In the genomic region with DNA sequence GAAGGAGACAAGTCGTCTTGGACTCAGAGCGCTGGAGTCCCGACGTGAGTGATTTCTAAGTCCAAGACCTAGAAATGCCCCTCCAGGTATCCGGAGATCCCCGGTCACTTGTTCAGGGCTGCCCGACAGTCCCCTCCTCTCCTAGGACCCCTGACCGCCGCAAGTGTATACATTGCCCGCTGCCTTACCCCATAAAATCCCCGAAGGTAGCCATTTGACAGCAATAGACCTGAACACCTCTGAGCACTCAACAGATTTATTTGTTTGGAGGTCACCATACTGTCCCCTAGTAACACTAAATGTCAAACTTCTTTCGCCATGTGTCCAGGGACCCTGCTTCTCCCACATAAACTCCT, we compare ENCODE assay signal across 7 mouse cellular contexts. TPM values are rescaled to one million over a fixed set of nuclear protein-coding genes. Genes with fewer than 3 reads are reported as not detected.
DNase-seq lines count a peak whose midpoint lies in the region; ATAC-seq and TF ChIP-seq lines count a peak whose summit lies in the region.

No protein-coding gene starts in this region.

- no peaks in the 10 kb centered on the region for H3K9me3 ChIP-seq in lung, embryonic 14.5 days (ENCODE audit: low read depth, low read length)
- H3K9me3 ChIP-seq in forebrain, embryonic 10.5 days = no peaks in the 10 kb centered on the region; the same call in 1 of the 2 replicates
- H3K9me3 ChIP-seq in limb, embryonic 12.5 days = no peaks in the 10 kb centered on the region

- H3K9ac ChIP-seq in lung, embryonic 14.5 days = no peak overlapping the region
- H3K9ac ChIP-seq in limb, embryonic 12.5 days (replicated peaks) = no peak overlapping the region

- H3K4me1 ChIP-seq in lung, embryonic 14.5 days (ENCODE audit: insufficient read depth) = no peaks in the 10 kb centered on the region
- no peaks in the 10 kb centered on the region for H3K4me1 ChIP-seq in forebrain, embryonic 10.5 days
- no peaks in the 10 kb centered on the region for H3K4me1 ChIP-seq in limb, embryonic 12.5 days (replicated peaks)
- H3K4me1 ChIP-seq in small intestine, adult 2 months (ENCODE audit: control insufficient read depth, insufficient read depth, insufficient read length, low read length) = no peaks in the 10 kb centered on the region

- no peak for ATAC-seq in lung, embryonic 14.5 days (ENCODE audit: insufficient read depth)
- ATAC-seq in limb, embryonic 12.5 days (ENCODE audit: insufficient number of reproducible peaks, insufficient read depth, low FRiP score, low TSS enrichment, low read depth) = no peak

- no peak overlapping the region for H3K27ac ChIP-seq in lung, embryonic 14.5 days (ENCODE audit: low read depth)
- 0 out of 2 replicates have a peak overlapping the region, but pooled peaks have one; percentile 35 for H3K27ac ChIP-seq in forebrain, embryonic 10.5 days
- H3K27ac ChIP-seq in limb, embryonic 12.5 days = no peak overlapping the region
- H3K27ac ChIP-seq in small intestine, adult 2 months (ENCODE audit: insufficient read depth, low read depth, low read length) = no peak overlapping the region

- intact Hi-C loops in gastrocnemius, postnatal 36 days (cut with DNase I) = no loop called here

- TF ChIP-seq POLR2A in small intestine, adult 2 months (IDR thresholded peaks at IDR 0.05; ENCODE audit: low read depth, low read length) = no peak

- no peaks in the 10 kb centered on the region for H3K27me3 ChIP-seq in lung, embryonic 14.5 days (ENCODE audit: insufficient read depth, low read length)
- peaks cover 12% of the 10 kb centered on the region for H3K27me3 ChIP-seq in forebrain, embryonic 10.5 days (ENCODE audit: poor library complexity, severe bottlenecking)
- no peaks in the 10 kb centered on the region for H3K27me3 ChIP-seq in limb, embryonic 12.5 days
- no peaks in the 10 kb centered on the region for H3K27me3 ChIP-seq in small intestine, adult 2 months (ENCODE audit: control insufficient read depth, insufficient read depth, low read length)

- no peak for DNase-seq in lung, embryonic 14.5 days
- DNase-seq in lung, postnatal 4 days = no peak
- DNase-seq in forebrain, embryonic 10.5 days (ENCODE audit: extremely low spot score, low spot score) = no peak
- no peak for DNase-seq in cerebellum, adult 9-10 months
- no peak for DNase-seq in gastrocnemius, postnatal 36 days

- peak overlapping the region; percentile 58 for H3K4me2 ChIP-seq in lung, embryonic 14.5 days
- H3K4me2 ChIP-seq in limb, embryonic 12.5 days = peak overlapping the region; percentile 51

- H3K36me3 ChIP-seq in lung, embryonic 14.5 days (ENCODE audit: insufficient read depth) = no peaks in the 10 kb centered on the region
- H3K36me3 ChIP-seq in forebrain, embryonic 10.5 days (replicated peaks) = no peaks in the 10 kb centered on the region
- no peaks in the 10 kb centered on the region for H3K36me3 ChIP-seq in limb, embryonic 12.5 days
- H3K36me3 ChIP-seq in small intestine, adult 2 months (ENCODE audit: control insufficient read depth, insufficient read depth, low read length) = no peaks in the 10 kb centered on the region

- peak overlapping the region; percentile 21 for H3K4me3 ChIP-seq in lung, embryonic 14.5 days (ENCODE audit: low read depth, low read length)
- H3K4me3 ChIP-seq in forebrain, embryonic 10.5 days = peak overlapping the region; percentile 46
- peak overlapping the region; percentile 24 for H3K4me3 ChIP-seq in limb, embryonic 12.5 days (replicated peaks)
- H3K4me3 ChIP-seq in small intestine, adult 2 months (ENCODE audit: low read depth, low read length) = peak overlapping the region; percentile 64

- WGBS in lung, embryonic 14.5 days = 29% methylated on average over 11 of the region's 12 CpGs
- 25% methylated on average over 12 of the region's 12 CpGs for WGBS in forebrain, embryonic 10.5 days
- WGBS in limb, embryonic 12.5 days = 13% methylated on average over 12 of the region's 12 CpGs
- WGBS in small intestine, adult 2 months = 12% methylated on average over 12 of the region's 12 CpGs

- TF ChIP-seq CTCF in lung, embryonic 14.5 days (IDR thresholded peaks at IDR 0.05; ENCODE audit: low read depth) = no peak
- TF ChIP-seq CTCF in small intestine, adult 2 months (IDR thresholded peaks at IDR 0.05; ENCODE audit: extremely low read depth, insufficient read length, insufficient replicate concordance, low read depth, low read length) = no peak

RNA-seq across cellular contexts. Expression of a gene that starts 1.0 kb away (rescaled TPM):
- 0.12 and 0.13 TPM in 2 replicates for polyA plus RNA-seq in lung, embryonic 14.5 days (2014; fragmentation: Nextera tagmentation; extraction: Ambion mirVana)
- polyA plus RNA-seq in forebrain, embryonic 10.5 days (2016; fragmentation: Nextera tagmentation; extraction: Ambion mirVana) = 0.10 TPM in 1 of 2 replicates, not detected in the other
- polyA plus RNA-seq in limb, embryonic 12.5 days (2016; fragmentation: Nextera tagmentation; extraction: Ambion mirVana) = 0.31 TPM in 1 of 2 replicates, not detected in the other
- 0.90 and 1.5 TPM in 2 replicates for polyA plus RNA-seq in small intestine, adult 2 months (2012; rRNA removed)
- 10 to 100 TPM; 18.8 to 20.6 TPM for total RNA-seq in gastrocnemius, postnatal 36 days (2021)

RNA-seq across cellular contexts. Expression of a gene that starts 8.8 kb away (rescaled TPM):
- polyA plus RNA-seq in lung, embryonic 14.5 days (2014; fragmentation: Nextera tagmentation; extraction: Ambion mirVana) = 185 and 188 TPM in 2 replicates
- 49.7 and 50.4 TPM in 2 replicates for polyA plus RNA-seq in forebrain, embryonic 10.5 days (2016; fragmentation: Nextera tagmentation; extraction: Ambion mirVana)
- 68.9 and 76.6 TPM in 2 replicates for polyA plus RNA-seq in limb, embryonic 12.5 days (2016; fragmentation: Nextera tagmentation; extraction: Ambion mirVana)
- polyA plus RNA-seq in small intestine, adult 2 months (2012; rRNA removed) = 99.6 and 138 TPM in 2 replicates
- 10 to 100 TPM; 28.0 to 43.2 TPM for total RNA-seq in gastrocnemius, postnatal 36 days (2021)

RNA-seq across cellular contexts. Expression of a gene that starts 16.9 kb away (rescaled TPM):
- polyA plus RNA-seq in lung, embryonic 14.5 days (2014; fragmentation: Nextera tagmentation; extraction: Ambion mirVana) = 46.6 and 46.9 TPM in 2 replicates
- 44.4 and 46.1 TPM in 2 replicates for polyA plus RNA-seq in forebrain, embryonic 10.5 days (2016; fragmentation: Nextera tagmentation; extraction: Ambion mirVana)
- polyA plus RNA-seq in limb, embryonic 12.5 days (2016; fragmentation: Nextera tagmentation; extraction: Ambion mirVana) = 42.9 and 43.2 TPM in 2 replicates
- 2.3 and 3.6 TPM in 2 replicates for polyA plus RNA-seq in small intestine, adult 2 months (2012; rRNA removed)
- total RNA-seq in gastrocnemius, postnatal 36 days (2021) = 10 to 100 TPM; 11.2 to 12.9 TPM

RNA-seq across cellular contexts. Expression of a gene that starts 23.0 kb away (rescaled TPM):
- polyA plus RNA-seq in lung, embryonic 14.5 days (2014; fragmentation: Nextera tagmentation; extraction: Ambion mirVana) = 8.3 and 8.6 TPM in 2 replicates
- 3.2 and 3.6 TPM in 2 replicates for polyA plus RNA-seq in forebrain, embryonic 10.5 days (2016; fragmentation: Nextera tagmentation; extraction: Ambion mirVana)
- 7.2 and 7.4 TPM in 2 replicates for polyA plus RNA-seq in limb, embryonic 12.5 days (2016; fragmentation: Nextera tagmentation; extraction: Ambion mirVana)
- 10.3 and 13.0 TPM in 2 replicates for polyA plus RNA-seq in small intestine, adult 2 months (2012; rRNA removed)
- total RNA-seq in gastrocnemius, postnatal 36 days (2021) = 10 to 100 TPM; 23.1 to 24.9 TPM

RNA-seq across cellular contexts. Expression of a gene that starts 34.1 kb away (rescaled TPM):
- polyA plus RNA-seq in lung, embryonic 14.5 days (2014; fragmentation: Nextera tagmentation; extraction: Ambion mirVana) = 32.1 and 32.8 TPM in 2 replicates
- polyA plus RNA-seq in forebrain, embryonic 10.5 days (2016; fragmentation: Nextera tagmentation; extraction: Ambion mirVana) = 16.3 and 20.0 TPM in 2 replicates
- polyA plus RNA-seq in limb, embryonic 12.5 days (2016; fragmentation: Nextera tagmentation; extraction: Ambion mirVana) = 27.5 and 29.1 TPM in 2 replicates
- polyA plus RNA-seq in small intestine, adult 2 months (2012; rRNA removed) = 14.9 and 33.6 TPM in 2 replicates
- 10 to 100 TPM; 27.2 to 32.0 TPM for total RNA-seq in gastrocnemius, postnatal 36 days (2021)
